Mouse (Mus musculus) c-Kit-positive CD71-positive TER-119-negative erythroid progenitor cells, embryonic 14.5 days (primary cell): ENCODE data around the gene Lgr6.

Source experiments
- DNase-seq: peaks from one replicate; pipeline ENCODE4 v3.0.0-alpha.2; 2013; ENCODE audit warnings: low read depth

The Lgr6 gene

DNA sequence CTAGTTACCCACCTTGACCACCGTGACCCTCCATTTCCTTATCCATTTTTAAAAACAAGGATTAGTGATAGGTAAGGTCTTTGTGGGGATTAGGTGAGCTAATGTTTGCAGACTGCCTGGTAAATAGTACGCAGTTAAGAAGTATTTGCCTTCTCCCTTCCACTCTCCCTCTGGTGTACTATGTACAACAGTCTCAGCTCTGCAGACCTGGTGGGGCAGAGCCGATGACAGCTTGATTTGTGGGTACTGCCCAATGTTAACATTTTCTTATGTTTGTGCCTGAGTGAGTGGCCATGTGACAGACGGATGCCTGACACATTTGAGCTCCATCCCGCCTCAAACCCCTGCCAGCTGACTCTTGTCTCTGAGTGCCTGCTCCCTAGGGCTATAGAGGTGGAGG is 28.6 kb downstream of the Lgr6 start:
- no peak for DNase-seq

GRCm38 (mm10) chr1:135075270-135075669 is 29.8 kb downstream of the Lgr6 start:
- no peak for DNase-seq

- no peak for DNase-seq
Measured at GRCm38 (mm10) chr1:135072643-135073042, 32.4 kb downstream of the Lgr6 start.

GRCm38 (mm10) chr1:135069841-135070240 is 35.2 kb downstream of the Lgr6 start:
- no peak for DNase-seq

GRCm38 (mm10) chr1:135064525-135064924 is 40.6 kb downstream of the Lgr6 start:
- no peak for DNase-seq

GRCm38 (mm10) chr1:135062936-135063335 is 42.1 kb downstream of the Lgr6 start:
- DNase-seq = no peak

- DNase-seq = no peak
Measured at GRCm38 (mm10) chr1:135061300-135061699, 43.8 kb downstream of the Lgr6 start.

- no peak for DNase-seq
Measured at GRCm38 (mm10) chr1:135060174-135060573, 44.9 kb downstream of the Lgr6 start.

- DNase-seq = no peak
Measured at GRCm38 (mm10) chr1:135056901-135057300, 48.2 kb downstream of the Lgr6 start.

- no peak for DNase-seq
Measured at GRCm38 (mm10) chr1:135054121-135054520, 51.0 kb downstream of the Lgr6 start.

GRCm38 (mm10) chr1:135044439-135044838 is 60.6 kb downstream of the Lgr6 start:
- no peak for DNase-seq

DNA sequence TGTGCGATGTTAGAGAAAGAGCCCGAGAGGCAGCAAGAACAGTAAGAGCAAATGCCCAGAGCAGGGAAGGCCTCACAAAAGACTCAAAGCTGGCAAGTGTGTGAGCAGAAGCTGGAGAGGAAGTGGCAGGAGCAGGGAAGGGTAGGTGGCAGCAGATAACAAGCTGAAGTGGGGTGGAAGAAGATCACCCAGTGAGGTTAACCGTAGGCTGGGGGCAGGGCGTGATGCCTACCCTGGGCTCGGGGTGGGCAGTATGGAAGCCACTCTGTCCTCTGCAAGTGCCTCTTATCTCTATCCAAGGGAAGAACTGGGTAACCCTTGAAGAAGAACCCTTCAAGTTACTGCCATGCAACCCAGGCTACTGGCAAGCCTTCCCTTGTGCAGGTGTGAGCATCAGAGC is 68.8 kb downstream of the Lgr6 start:
- no peak for DNase-seq

DNA sequence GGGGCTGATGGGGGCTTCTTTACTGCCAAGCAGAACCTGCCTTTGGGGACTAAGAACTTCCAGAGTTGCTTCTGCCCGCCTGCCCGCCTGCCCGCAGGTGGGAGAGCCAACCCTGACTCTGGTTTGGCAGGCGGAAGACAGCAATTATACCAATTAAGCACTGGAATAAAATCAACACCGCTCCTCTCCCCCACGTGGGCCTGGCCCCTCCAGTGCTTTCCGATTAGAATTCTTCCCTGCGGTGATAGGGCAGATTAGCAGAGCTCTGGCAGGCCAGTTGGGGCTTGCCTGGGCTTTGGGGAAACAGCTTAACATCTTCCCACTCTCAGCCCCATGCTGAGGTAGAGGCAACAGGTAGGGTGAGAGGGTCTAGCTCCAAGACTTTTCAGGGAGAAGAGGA is 72.4 kb downstream of the Lgr6 start:
- no peak for DNase-seq

DNA sequence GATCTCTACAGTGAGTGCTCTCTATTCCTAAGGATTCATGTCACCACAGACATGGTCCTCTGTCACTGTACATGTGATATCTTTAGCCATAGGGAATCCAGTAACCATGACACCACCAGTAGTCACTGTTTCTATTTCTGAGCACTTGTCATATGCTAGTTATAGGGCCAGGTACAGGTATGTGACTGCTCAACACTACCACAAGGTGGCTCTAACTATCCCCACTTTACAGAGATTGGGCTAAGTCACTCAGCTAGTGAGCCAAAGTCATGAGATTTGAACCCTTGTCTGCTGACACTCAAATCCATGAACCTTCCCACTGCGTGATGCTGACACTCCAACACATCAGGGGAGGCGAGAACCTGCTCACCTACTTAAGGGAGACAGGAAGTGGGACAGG is 75.0 kb downstream of the Lgr6 start:
- DNase-seq = no peak

- no peak for DNase-seq
Measured at GRCm38 (mm10) chr1:135026275-135026674, 78.8 kb downstream of the Lgr6 start.

DNA sequence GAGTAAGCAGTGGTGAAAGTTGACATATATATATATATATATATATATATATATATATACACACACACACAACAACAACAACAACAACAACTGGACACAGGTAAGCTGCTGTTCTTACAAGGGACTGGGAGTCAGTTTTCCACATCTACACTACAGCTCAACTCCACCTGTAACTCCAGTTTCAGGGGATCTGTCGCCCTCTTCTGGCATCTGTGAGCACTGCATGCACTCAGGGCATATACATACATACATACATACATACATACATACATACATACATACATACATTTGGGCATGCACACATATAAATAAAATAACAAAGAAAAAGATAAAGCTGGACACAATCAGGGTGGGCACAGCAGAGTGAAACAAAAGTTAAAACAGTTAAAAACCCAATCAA is 81.5 kb downstream of the Lgr6 start:
- DNase-seq = no peak

GRCm38 (mm10) chr1:135021936-135022335 is 83.1 kb downstream of the Lgr6 start:
- no peak for DNase-seq

DNA sequence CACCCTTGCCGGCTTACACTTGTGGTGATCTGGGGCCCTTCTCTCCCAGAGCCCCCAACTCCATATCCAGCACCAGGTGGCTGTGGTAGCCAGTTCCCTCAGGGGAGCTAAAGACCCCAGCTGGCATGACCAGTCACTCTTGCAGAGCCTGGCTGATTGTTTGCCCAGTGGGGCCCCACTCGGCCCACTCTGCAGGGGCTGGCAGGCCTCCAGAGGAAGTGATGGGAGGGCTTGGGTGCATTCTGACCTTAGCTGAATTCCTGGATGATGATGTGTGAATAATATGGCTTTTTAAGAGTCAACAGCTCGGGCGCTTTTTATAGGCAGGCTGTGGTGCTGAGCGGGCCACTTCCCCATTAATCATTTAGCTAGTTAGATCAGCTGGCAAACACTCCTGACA is 84.1 kb downstream of the Lgr6 start:
- DNase-seq = no peak

DNA sequence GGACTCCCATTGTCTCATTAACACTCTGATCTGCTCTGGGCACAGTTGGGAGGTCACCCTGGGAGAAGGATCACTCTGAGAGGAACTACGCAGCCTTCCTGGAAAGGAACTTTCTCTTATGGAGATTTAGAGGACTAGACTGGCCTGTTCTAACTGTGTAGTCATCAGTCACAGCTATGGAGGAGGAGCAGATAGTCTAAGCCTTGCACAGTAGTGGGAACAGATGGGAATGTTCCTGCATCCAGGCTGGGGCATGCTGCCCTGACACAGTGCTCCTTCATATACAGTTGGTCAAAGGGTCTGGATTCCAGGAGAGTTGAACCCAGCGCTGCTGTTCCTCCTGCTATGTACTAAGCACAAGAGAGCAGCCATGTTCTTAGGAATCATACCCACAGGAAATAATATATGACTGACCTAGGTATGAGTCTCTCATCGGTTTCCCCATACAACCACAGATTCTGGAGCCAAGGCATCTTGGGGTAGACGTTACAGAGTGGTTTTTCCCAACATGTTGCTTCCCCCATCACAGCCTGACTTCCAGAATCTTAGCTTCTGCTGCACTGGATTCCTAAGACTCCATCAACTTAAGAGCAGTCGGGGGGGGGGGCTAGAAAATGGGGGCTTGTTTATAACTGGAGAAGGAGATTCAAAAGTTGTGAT is 84.7 kb downstream of the Lgr6 start:
- DNase-seq = no peak

DNA sequence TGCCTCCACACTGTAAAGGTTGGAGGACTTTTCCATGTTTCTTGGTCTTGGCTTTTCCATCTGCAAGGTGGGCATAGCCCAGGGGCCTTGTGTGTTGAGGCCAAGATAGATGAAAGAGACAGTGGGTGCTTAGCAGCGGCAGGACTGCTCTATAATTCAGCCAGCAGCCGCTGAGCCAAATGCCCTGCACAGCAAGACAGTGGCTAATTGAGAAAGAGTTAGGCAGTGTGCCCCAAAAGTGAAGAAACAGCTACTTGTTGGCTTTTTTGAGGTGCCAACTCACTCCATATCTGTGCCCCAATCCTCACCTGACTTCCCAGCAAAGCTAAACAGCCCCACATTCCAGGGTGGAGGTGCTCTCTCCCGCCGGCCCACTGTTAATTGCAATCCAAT is 85.3 kb downstream of the Lgr6 start:
- no peak for DNase-seq

- DNase-seq = no peak
Measured at GRCm38 (mm10) chr1:135019087-135019774, 85.8 kb downstream of the Lgr6 start.

DNA sequence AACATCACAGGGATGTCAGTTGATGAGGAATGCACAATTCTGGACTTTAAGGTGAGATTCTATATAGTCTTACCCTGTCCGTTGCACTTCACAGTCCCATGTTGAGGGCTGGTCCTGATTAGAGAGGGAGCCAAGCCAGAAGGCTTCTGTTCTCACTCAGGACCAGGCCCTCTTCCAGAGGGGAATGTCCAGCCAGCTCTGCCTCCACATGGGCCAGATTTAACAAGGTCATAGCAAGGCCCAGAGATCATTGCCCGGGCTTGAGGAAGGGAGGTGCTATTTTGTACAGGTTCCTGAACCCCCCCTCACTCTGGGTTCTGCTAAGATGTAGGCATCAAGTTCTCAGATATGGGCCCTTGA is 87.4 kb downstream of the Lgr6 start:
- no peak for DNase-seq

GRCm38 (mm10) chr1:135016907-135017655 is 88.0 kb downstream of the Lgr6 start:
- no peak for DNase-seq
